Mouse (Mus musculus): ENCODE data around the gene Trmt1. TPM values are rescaled to one million over a fixed set of nuclear protein-coding genes. Genes with fewer than 3 reads are reported as not detected.
A peak's percentile ranks its signal among the peaks of the same experiment; 100 is the strongest.

Trmt1 gene
- polyA plus RNA-seq, 1 experiment from 2014 or later = 72.3 TPM

GRCm38 (mm10) chr8:84702561-84702960 lies 16.5 kb downstream of the Trmt1 start:
- DNase-seq (ENCODE audit: low spot score) (no peak), ATAC-seq (replicated peaks; ENCODE audit: low FRiP score) (no peak)
- H3K27me3 ChIP-seq (ENCODE audit: control insufficient read depth, insufficient read depth, low read length) = peaks cover 61% of the 10 kb centered on the region
- peaks cover 17% of the 10 kb centered on the region for H3K4me1 ChIP-seq (replicated peaks; ENCODE audit: control insufficient read depth, insufficient read depth, low read length)
- H3K9ac ChIP-seq (ENCODE audit: low read length) = no peak overlapping the region; the same call in 1 of the 2 replicates
- no peaks in the 10 kb centered on the region for H3K9me3 ChIP-seq (ENCODE audit: control insufficient read depth, low read length)
- no peaks in the 10 kb centered on the region; the same call in 1 of the 2 replicates for H3K36me3 ChIP-seq (ENCODE audit: control insufficient read depth, insufficient read depth, low read length)
- no peak overlapping the region for H3K27ac ChIP-seq (ENCODE audit: low read depth, low read length)
- H3K4me3 ChIP-seq (ENCODE audit: low read depth, low read length) = peak overlapping the region; percentile 9; the same call in 1 of the 2 replicates
- H3K4me2 ChIP-seq (ENCODE audit: low read depth, low read length, severe bottlenecking) = 0 out of 2 replicates have a peak overlapping the region, but pooled peaks have one; percentile 11
- WGBS = 62% methylated on average over 9 of the region's 9 CpGs

- H3K4me3 ChIP-seq (ENCODE audit: low read depth, low read length) = no peak overlapping the region
- no peak overlapping the region for H3K27ac ChIP-seq (ENCODE audit: low read depth, low read length)
- H3K27me3 ChIP-seq (ENCODE audit: control insufficient read depth, insufficient read depth, low read length) = peaks cover 66% of the 10 kb centered on the region
- no peak overlapping the region for H3K4me2 ChIP-seq (ENCODE audit: low read depth, low read length, severe bottlenecking)
- no peak for DNase-seq (ENCODE audit: low spot score)
- 81% methylated on average over 6 of the region's 6 CpGs for WGBS
- H3K9ac ChIP-seq (ENCODE audit: low read length) = no peak overlapping the region
- no peaks in the 10 kb centered on the region; the same call in 1 of the 2 replicates for H3K36me3 ChIP-seq (ENCODE audit: control insufficient read depth, insufficient read depth, low read length)
- no peaks in the 10 kb centered on the region for H3K9me3 ChIP-seq (ENCODE audit: control insufficient read depth, low read length)
- no peak for ATAC-seq (replicated peaks; ENCODE audit: low FRiP score)
- peaks cover 22% of the 10 kb centered on the region for H3K4me1 ChIP-seq (replicated peaks; ENCODE audit: control insufficient read depth, insufficient read depth, low read length)
These were observed 16.9 kb downstream of the Trmt1 start for GRCm38 (mm10) chr8:84702963-84703465.

GRCm38 (mm10) chr8:84703466-84704249 lies 17.6 kb downstream of the Trmt1 start:
- Histone ChIP-seq H3K27me3 (ENCODE audit: control insufficient read depth, insufficient read depth, low read length) (peaks cover 70% of the 10 kb centered on the region), H3K4me2 (ENCODE audit: low read depth, low read length, severe bottlenecking) (peak overlapping the region; percentile 28), H3K9ac (ENCODE audit: low read length) (no peak overlapping the region), H3K9me3 (ENCODE audit: control insufficient read depth, low read length) (no peaks in the 10 kb centered on the region), H3K36me3 (ENCODE audit: control insufficient read depth, insufficient read depth, low read length) (no peaks in the 10 kb centered on the region), H3K4me3 (ENCODE audit: low read depth, low read length) (peak overlapping the region; percentile 10; the same call in 1 of the 2 replicates), H3K27ac (ENCODE audit: low read depth, low read length) (no peak overlapping the region), H3K4me1 (replicated peaks; ENCODE audit: control insufficient read depth, insufficient read depth, low read length) (peaks cover 26% of the 10 kb centered on the region)
- ATAC-seq (replicated peaks; ENCODE audit: low FRiP score) = no peak
- DNase-seq (ENCODE audit: low spot score) = peak; percentile 66
- WGBS = 9% methylated on average over 38 of the region's 38 CpGs

- H3K4me2 ChIP-seq (ENCODE audit: low read depth, low read length, severe bottlenecking) = peak overlapping the region; percentile 28; the same call in 1 of the 2 replicates
- peaks cover 74% of the 10 kb centered on the region for H3K27me3 ChIP-seq (ENCODE audit: control insufficient read depth, insufficient read depth, low read length)
- WGBS = 1% methylated on average over 16 of the region's 16 CpGs
- no peaks in the 10 kb centered on the region for H3K9me3 ChIP-seq (ENCODE audit: control insufficient read depth, low read length)
- H3K36me3 ChIP-seq (ENCODE audit: control insufficient read depth, insufficient read depth, low read length) = no peaks in the 10 kb centered on the region
- H3K27ac ChIP-seq (ENCODE audit: low read depth, low read length) = no peak overlapping the region
- no peak overlapping the region; the same call in 1 of the 2 replicates for H3K4me3 ChIP-seq (ENCODE audit: low read depth, low read length)
- H3K4me1 ChIP-seq (replicated peaks; ENCODE audit: control insufficient read depth, insufficient read depth, low read length) = peaks cover 33% of the 10 kb centered on the region
- ATAC-seq (replicated peaks; ENCODE audit: low FRiP score) (peak; percentile 52; the same call in 1 of the 2 replicates), DNase-seq (ENCODE audit: low spot score) (peak; percentile 90)
- no peak overlapping the region for H3K9ac ChIP-seq (ENCODE audit: low read length)
These were observed 18.2 kb downstream of the Trmt1 start for GRCm38 (mm10) chr8:84704356-84704755.

- Histone ChIP-seq H3K9ac (ENCODE audit: low read length) (peak overlapping the region; percentile 35), H3K36me3 (ENCODE audit: control insufficient read depth, insufficient read depth, low read length) (no peaks in the 10 kb centered on the region), H3K4me1 (replicated peaks; ENCODE audit: control insufficient read depth, insufficient read depth, low read length) (peaks cover 37% of the 10 kb centered on the region), H3K27ac (ENCODE audit: low read depth, low read length) (no peak overlapping the region), H3K4me2 (ENCODE audit: low read depth, low read length, severe bottlenecking) (peak overlapping the region; percentile 24), H3K9me3 (ENCODE audit: control insufficient read depth, low read length) (no peaks in the 10 kb centered on the region), H3K27me3 (ENCODE audit: control insufficient read depth, insufficient read depth, low read length) (peaks cover 74% of the 10 kb centered on the region), H3K4me3 (ENCODE audit: low read depth, low read length) (peak overlapping the region; percentile 12)
- no peak for ATAC-seq (replicated peaks; ENCODE audit: low FRiP score)
- DNase-seq (ENCODE audit: low spot score) = peak; percentile 75
- WGBS = 2% methylated on average over 60 of the region's 61 CpGs
These were observed 19.0 kb downstream of the Trmt1 start for GRCm38 (mm10) chr8:84704867-84705831.

GRCm38 (mm10) chr8:84705960-84706359 lies 19.9 kb downstream of the Trmt1 start:
- WGBS = 3% methylated on average over 12 of the region's 12 CpGs
- Histone ChIP-seq H3K36me3 (ENCODE audit: control insufficient read depth, insufficient read depth, low read length) (no peaks in the 10 kb centered on the region), H3K4me1 (replicated peaks; ENCODE audit: control insufficient read depth, insufficient read depth, low read length) (peaks cover 40% of the 10 kb centered on the region), H3K27ac (ENCODE audit: low read depth, low read length) (no peak overlapping the region), H3K9ac (ENCODE audit: low read length) (peak overlapping the region; percentile 35), H3K27me3 (ENCODE audit: control insufficient read depth, insufficient read depth, low read length) (peaks cover 73% of the 10 kb centered on the region), H3K4me3 (ENCODE audit: low read depth, low read length) (peak overlapping the region; percentile 12), H3K4me2 (ENCODE audit: low read depth, low read length, severe bottlenecking) (peak overlapping the region; percentile 24; the same call in 1 of the 2 replicates), H3K9me3 (ENCODE audit: control insufficient read depth, low read length) (no peaks in the 10 kb centered on the region)
- DNase-seq (ENCODE audit: low spot score) (no peak), ATAC-seq (replicated peaks; ENCODE audit: low FRiP score) (no peak)

- Histone ChIP-seq H3K27ac (ENCODE audit: low read depth, low read length) (no peak overlapping the region), H3K36me3 (ENCODE audit: control insufficient read depth, insufficient read depth, low read length) (no peaks in the 10 kb centered on the region), H3K9ac (ENCODE audit: low read length) (peak overlapping the region; percentile 43), H3K27me3 (ENCODE audit: control insufficient read depth, insufficient read depth, low read length) (peaks cover 69% of the 10 kb centered on the region), H3K4me3 (ENCODE audit: low read depth, low read length) (peak overlapping the region; percentile 22), H3K4me2 (ENCODE audit: low read depth, low read length, severe bottlenecking) (peak overlapping the region; percentile 19), H3K4me1 (replicated peaks; ENCODE audit: control insufficient read depth, insufficient read depth, low read length) (peaks cover 47% of the 10 kb centered on the region), H3K9me3 (ENCODE audit: control insufficient read depth, low read length) (no peaks in the 10 kb centered on the region)
- ATAC-seq (replicated peaks; ENCODE audit: low FRiP score) = no peak
- peak; percentile 76 for DNase-seq (ENCODE audit: low spot score)
- under 1% methylated on average over 45 of the region's 45 CpGs for WGBS
These were observed 20.6 kb downstream of the Trmt1 start for GRCm38 (mm10) chr8:84706610-84707266.
